Mouse (Mus musculus): ENCODE data around the gene Rcan1.

The Rcan1 gene

GRCm38 (mm10) chr16:92398574-92399118, 72.0 kb downstream of the Rcan1 start:
- DNase-seq: no peak

- DNase-seq: no peak
Measured at GRCm38 (mm10) chr16:92397745-92398573, 72.7 kb downstream of the Rcan1 start.

- DNase-seq: no peak
Measured at GRCm38 (mm10) chr16:92393732-92394131, 76.9 kb downstream of the Rcan1 start.

GRCm38 (mm10) chr16:92387692-92388091, 83.0 kb downstream of the Rcan1 start:
- DNase-seq: no peak

- peak; percentile 73 to 76 for DNase-seq
Measured at GRCm38 (mm10) chr16:92385062-92385461, 85.6 kb downstream of the Rcan1 start.

- DNase-seq: no peak
Measured at GRCm38 (mm10) chr16:92383412-92383811, 87.3 kb downstream of the Rcan1 start.

GRCm38 (mm10) chr16:92382508-92382907, 88.2 kb downstream of the Rcan1 start:
- no peak for DNase-seq

GRCm38 (mm10) chr16:92381092-92381491, 89.6 kb downstream of the Rcan1 start:
- no peak for DNase-seq

- no peak for DNase-seq
Measured at GRCm38 (mm10) chr16:92376976-92377375, 93.7 kb downstream of the Rcan1 start.

- no peak for DNase-seq
Measured at GRCm38 (mm10) chr16:92371623-92372022, 99.0 kb downstream of the Rcan1 start.

- no peak for DNase-seq
Measured at GRCm38 (mm10) chr16:92369260-92369659, 101.4 kb downstream of the Rcan1 start.

- no peak for DNase-seq
Measured at GRCm38 (mm10) chr16:92365477-92365876, 105.2 kb downstream of the Rcan1 start.

GRCm38 (mm10) chr16:92360711-92361110, 110.0 kb downstream of the Rcan1 start:
- no peak for DNase-seq

- no peak for DNase-seq
Measured at GRCm38 (mm10) chr16:92359229-92359628, 111.4 kb downstream of the Rcan1 start, which contains the start of gene Kcne1. Gene Kcne1 (minus strand): TSS chr16:92359468.

- no peak for DNase-seq
Measured at GRCm38 (mm10) chr16:92358734-92359133, 111.9 kb downstream of the Rcan1 start.

- no peak for DNase-seq
Measured at GRCm38 (mm10) chr16:92357566-92357965, 113.1 kb downstream of the Rcan1 start.

- DNase-seq: no peak
Measured at GRCm38 (mm10) chr16:92357023-92357422, 113.6 kb downstream of the Rcan1 start.

GRCm38 (mm10) chr16:92355982-92356381, 114.7 kb downstream of the Rcan1 start:
- no peak for DNase-seq

- no peak for DNase-seq
Measured at GRCm38 (mm10) chr16:92355366-92355765, 115.3 kb downstream of the Rcan1 start.

GRCm38 (mm10) chr16:92353897-92354296, 116.8 kb downstream of the Rcan1 start:
- no peak for DNase-seq

GRCm38 (mm10) chr16:92353295-92353694, 117.4 kb downstream of the Rcan1 start:
- DNase-seq: no peak

- DNase-seq: no peak
Measured at GRCm38 (mm10) chr16:92348941-92349340, 121.7 kb downstream of the Rcan1 start.

GRCm38 (mm10) chr16:92346297-92346916, 124.3 kb downstream of the Rcan1 start:
- DNase-seq: no peak

- DNase-seq: no peak
Measured at GRCm38 (mm10) chr16:92345177-92345576, 125.5 kb downstream of the Rcan1 start.
